Mouse (Mus musculus): ENCODE measurements around the gene Hils1.
A peak's percentile ranks its signal among the peaks of the same experiment; 100 is the strongest.
"Not testable (repeated sequence)": the region's sequence is repeated elsewhere in the genome, so short reads cannot be mapped to it uniquely, and the experiment has no call there.

Gene Hils1

DNA sequence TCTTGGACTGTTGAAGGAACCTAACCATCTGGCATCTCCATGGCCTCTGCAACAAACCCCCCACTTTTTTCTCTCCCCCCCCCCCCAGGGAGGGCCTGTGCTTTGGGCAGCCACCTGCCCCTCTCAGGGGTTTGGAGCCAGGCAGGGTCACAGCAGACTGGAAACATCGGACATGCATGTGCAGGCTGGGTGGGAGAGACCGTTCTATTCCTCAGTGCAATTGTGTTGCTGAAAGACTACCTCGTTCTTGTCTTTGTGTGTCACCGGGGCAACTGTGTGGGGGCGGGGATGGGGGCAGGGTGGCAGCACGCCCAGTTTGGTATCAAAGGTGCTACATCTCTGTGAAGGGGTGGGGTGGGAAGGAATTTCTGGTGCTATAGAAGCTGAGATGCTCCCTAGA lies 15.2 kb upstream of the Hils1 start:
- DNase-seq (ENCODE audit: low spot score in 2 of 2): no peak

DNA sequence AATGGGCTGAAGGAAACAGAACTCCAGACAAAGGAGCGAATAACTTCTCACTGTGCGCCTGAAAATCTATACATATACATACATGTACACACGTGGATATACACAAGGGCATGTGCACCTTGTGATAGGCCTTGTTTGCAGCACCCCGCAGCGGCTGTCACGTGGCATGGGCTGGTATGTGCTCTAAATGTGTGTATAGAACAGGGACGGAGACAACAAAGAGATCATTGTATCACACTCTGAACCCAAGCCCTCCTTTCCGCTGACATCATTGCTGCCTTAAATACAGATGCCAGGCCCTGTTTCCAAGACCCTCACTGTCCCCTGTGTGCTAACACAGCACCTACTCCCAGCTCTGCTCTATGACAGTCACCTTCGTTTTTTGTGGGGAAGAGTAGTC lies 12.3 kb upstream of the Hils1 start:
- no peak for DNase-seq (ENCODE audit: low spot score in 2 of 2)

DNA sequence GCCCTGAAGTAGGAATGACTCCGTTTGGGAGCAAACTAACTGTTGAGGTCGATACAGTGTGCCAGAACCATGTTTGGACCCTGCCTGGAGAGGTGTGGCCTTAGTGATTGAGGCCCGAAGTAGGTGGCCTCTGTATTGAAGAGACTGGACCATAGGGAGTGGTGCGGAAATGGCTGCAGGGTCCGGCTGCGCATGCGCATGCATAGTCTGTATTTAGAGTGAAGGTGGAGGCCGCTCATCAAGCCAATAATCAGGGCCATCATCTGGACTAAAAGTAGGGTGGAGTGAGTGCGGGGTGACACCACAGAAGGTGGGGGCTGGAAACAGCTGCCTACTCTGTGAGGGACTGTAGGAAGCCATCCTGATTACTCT lies 9.7 kb upstream of the Hils1 start:
- no peak for DNase-seq (ENCODE audit: low spot score in 2 of 2)

DNA sequence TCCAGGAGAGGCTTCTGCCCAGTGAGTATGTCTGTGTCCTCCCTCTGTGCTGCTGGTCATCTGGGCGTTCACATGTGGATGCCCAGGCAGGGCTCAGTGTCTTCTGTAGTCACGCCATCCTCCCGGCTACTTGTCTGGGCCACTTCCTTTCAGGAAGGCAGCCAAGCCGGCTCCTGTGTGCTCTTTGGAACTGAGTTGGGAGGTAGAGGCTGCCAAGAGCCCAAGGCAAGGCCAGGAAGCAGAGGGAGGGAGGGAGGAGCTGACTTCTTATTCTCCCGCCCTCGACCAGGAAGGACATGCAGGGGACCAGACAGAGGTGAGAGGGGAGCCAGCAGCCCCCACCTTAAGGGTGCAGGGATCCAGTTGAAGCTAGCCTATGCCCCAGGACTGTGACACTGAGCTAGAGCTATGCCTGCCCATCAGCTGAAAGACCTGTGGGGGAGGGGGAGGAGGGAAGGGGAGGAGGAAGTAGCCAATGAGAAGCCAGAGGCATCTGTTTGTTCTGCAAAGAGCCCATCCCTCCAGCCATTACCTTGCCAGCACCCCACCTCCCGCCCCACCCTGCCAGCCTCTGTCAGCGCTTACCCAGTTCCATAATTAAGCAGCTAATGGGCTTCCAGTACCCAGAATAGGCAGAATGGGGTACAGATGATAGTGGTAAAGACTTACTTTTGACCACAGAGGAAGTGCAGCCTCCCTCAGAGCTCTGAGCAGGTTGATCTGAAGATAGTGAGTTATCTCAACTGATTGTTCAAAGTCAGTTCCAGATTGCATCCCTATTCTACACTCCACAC lies 9.1 kb upstream of the Hils1 start:
- DNase-seq (ENCODE audit: low spot score in 2 of 2): peak in 1 of 2 experiments; percentile 55

DNA sequence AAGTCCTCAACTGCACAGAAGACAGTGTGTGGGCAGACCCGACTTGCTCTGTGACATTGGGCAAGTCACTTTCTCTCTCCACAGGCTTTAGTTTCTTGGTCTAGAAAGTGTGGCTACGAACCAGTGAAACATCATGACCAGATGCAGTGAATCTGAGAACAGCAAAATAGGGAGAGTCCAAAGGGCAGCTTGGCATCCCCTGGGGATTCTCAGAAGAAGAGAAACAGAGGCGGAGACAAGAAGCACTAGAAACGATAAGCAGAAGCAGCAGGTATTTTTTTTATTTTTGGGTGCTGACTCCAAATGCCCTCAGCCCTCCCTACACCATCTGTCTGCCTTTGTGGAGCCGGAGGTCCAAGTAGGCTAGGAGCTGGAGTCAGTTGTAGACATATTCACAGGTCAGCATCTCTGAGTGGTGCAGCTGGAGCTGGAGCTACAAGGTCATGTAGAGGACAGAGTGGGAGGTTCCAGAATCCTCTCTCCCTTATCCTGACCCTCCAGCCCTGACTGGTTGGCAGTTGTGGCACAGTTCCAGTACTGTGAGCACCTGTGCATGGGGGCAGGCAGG lies 4.8 kb upstream of the Hils1 start:
- DNase-seq (ENCODE audit: low spot score in 2 of 2): no peak

DNA sequence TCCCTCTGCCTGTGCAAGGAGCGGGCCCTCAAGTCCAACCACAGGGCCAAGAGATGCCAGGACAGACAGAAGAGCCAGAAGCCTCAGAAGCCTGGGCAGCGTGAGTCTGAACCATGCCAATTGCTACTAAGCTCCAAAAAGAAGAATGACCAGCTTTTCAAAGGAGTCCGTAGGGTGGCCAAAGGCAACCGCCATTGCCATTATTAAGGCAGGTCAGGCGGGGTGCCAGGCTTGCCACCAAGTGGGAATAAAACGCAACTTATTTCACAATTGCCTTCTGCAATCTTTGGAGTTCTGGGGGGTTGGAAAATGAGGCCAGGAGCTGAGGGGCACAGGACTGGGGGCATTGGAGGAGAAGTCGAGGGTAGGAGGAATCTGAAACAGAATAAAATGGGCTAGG lies 794 bp downstream of the Hils1 start:
- no peak for DNase-seq (ENCODE audit: low spot score in 2 of 2)

DNA sequence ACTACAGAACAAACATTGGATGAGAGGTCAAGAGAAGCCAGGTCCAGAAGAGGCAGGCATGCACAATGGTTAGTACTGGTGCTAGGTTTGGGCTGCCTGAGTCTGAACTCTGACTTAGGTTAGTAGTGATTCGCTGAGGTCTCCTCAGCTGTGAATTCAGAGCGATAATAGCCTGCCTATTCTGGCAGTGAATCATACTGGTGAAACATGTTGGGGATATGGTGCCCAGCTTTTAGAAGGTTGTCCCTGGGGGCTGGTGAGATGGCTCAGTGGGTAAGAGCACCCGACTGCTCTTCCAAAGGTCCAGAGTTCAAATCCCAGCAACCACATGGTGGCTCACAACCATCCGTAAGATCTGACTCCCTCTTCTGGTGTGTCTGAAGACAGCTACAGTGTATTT lies 2.3 kb downstream of the Hils1 start:
- not testable (repeated sequence) for DNase-seq (ENCODE audit: low spot score in 2 of 2)

DNA sequence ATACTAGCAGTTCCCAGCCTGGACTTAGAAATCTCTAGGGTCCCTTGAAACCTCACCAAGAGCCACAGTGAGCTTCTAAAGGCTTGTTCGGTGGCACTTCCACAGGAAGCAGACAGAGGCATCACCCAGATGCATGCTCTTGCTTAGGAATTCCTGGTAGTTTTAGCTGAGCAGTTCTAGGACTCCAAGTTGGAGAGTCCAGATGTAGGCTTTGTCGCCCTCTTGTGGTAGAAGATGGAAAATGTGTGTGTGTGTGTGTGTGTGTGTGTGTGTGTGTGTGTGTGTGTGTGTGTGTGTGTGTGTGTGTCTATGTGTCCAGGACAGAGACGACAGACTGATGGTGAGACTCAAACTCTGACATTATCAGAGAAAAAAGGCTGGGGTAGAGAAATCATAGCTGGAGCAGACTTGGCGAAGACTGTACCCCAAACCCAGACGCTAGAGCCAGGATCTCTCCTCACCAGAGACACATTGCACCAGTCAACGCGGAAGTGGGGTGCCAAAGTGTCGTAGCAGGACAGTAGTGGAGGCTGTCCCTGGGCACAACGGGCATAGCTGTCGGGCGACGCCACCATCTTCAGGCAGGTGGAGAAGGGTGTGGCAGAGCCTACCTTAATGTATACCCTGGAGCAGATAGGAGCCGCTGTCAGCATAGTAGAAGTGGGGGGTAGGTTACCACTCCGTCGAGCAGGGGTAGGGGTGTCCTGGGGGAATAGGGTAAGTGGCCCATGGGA lies 3.0 kb downstream of the Hils1 start:
- peak in 1 of 2 experiments; percentile 71 for DNase-seq (ENCODE audit: low spot score in 2 of 2)

DNA sequence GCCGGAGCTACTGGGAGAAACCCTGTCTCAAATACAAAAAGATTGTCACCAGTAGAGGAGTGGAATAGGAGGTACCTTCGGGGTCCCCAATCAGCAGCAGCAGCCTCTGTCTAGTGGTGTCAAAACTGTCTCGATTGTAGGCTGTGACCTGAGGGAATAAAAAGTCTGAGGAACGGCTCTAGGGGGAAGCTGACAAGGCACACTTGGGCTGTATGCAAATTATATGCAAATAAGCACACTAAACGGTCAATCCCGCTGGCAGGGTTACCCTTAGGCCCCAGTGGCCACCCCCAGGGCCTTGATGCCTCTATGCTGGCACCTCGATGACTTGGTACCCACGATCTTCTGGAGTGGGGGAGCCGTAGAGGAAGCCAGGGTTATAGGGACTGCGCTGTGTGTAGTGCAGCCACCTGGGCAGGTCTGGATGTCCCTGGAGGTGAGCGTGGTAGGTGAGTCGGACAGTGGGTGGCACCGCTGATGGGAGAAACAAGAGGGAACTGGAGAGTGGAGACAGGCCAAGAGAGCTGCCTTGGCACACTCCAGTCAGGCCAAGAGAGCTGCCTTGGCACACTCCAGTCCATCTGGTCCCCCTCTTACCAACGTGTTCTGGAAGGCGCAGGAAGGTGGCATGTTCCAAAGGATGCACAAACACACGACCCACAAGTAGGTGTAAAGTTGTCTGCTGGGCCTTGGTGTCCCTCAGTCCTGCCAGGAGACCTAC lies 4.7 kb downstream of the Hils1 start:
- DNase-seq (ENCODE audit: low spot score in 2 of 2): no peak

DNA sequence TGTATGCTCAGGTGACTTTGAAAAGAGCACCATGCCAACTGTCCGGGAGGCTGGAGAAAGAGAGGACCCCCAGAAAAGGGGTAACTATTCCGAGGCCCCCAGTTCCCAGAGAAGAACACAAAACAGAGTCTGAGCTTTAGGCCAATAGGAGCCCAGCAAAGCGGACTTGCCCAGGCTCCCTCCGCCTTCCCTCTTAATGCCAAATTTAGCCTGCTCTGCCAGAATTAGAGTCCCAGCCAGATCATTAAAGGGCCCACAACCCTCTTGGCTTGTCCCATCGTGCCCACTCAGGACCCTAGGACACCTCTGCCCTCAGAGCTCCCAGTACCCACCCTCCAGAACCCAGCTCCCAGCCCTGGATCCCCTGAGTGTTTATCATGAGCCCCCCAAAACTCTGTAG lies 5.5 kb downstream of the Hils1 start:
- no peak for DNase-seq (ENCODE audit: low spot score in 2 of 2)

DNA sequence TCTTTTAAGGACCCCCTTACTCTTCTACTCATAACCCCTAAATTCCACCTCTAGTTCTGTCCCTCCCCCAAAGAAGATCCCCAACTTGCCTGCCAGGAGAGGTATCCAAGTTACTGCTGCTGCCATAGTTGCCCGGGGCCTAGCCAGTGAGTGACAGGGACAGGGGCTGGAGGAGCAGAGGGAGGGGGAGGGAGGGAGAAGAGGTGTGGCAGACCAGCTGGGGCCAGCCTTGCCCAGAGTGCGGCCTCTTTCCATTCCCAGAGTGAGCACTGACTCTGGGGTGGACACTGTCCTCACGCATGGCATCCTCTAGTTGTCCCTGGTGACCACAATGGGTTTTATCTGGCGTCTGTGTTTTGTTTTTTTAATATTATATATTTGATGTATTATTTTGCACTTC lies 5.9 kb downstream of the Hils1 start:
- DNase-seq (ENCODE audit: low spot score in 2 of 2): no peak

DNA sequence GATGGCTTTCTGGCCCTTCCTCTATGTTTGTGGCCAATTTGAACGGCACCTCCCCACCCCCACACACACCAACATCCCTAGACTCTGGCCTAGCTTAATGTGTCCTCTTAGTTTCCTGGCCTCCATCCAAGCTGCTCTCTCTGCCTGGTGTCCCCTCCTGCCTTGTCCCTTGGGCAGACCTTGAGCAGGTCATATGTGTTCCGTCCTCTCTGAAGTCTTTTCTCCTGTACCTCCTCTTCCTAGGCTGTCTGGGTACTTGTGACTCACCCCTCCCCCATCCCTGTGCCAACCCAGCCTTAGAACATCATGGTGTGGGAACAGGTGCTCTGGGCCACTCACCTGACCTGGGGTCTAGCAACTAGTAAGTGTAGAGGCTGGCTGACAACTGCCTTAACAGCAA lies 7.6 kb downstream of the Hils1 start:
- no peak for DNase-seq (ENCODE audit: low spot score in 2 of 2)

DNA sequence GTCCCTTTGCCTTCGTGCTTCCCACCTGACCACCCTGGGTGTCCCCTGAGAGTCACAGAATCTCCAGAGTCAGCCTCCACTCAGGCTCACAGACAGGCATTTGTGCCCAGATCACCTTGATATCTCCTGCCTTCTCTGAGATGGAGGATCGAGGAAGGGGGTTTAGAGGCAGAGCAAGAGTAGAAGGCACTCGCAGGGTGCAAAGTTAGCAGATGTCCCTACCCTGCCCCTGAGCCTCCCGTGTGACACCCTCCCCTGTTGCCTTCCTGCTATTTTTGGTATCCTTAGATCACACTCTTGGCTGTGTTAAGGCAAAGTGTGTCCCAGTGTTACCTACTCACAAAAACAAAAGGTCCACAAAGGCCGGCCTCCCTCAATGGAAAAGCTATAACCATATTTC lies 8.8 kb downstream of the Hils1 start, which contains the start of gene Sgca:
Gene Sgca, minus strand, starts transcription at position 129 of the 400 bp plus-strand sequence.
- DNase-seq (ENCODE audit: low spot score in 2 of 2): no peak

DNA sequence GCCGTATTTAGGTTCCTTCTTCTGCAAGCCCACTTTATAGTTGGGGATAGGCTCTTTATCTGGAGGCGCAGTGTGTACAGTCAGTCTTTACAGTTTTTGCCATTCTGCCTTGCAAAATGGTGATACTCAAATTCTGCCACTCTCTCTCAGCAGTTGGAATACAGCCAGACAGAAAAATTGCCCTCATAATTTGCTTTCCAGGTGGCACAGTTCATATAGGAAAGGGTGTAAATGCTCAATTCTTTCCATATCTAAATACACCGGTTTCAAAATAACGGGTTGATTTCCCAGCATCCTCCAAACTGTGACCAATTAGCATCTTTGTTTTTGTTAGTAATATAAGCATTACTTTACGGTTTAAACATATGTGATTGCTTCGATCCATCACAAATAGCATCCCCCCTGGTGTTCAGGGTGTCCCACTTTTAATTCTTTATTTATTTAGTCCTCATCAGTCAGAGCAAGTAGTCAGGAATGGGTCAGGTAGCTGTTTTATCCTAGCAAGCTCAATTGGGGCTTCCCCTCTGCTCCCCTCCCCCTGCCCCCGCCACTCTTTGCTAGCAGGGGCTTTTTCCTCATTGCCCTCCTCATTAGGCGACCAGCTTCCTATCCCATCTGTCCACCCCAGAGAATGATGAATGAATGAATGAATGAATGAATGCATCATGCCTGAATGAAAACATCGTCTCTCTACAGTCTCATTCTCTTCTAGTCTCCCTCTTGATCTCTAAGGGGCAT lies 11.0 kb downstream of the Hils1 start:
- no peak for DNase-seq (ENCODE audit: low spot score in 2 of 2)

DNA sequence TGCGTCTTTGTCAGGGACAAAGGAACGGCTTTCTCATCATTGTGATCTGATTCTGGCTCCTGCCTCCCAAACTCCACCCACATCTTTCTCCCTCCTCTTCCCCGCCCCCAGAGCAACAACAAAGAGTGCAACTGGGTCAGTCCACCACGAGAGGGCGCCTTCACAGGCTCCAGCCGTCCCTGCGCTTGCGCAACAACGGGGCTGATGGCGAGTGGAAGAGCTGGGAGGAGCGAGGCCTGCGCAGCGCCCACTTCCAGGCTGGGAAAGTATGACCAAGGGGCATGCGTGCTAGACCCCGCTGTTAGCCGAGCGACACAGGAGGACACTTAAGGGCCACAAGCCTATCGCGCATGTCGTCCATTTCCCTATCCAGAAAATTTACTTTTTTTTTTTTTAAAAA lies 11.6 kb downstream of the Hils1 start:
- peak; percentile 92 to 97 for DNase-seq (ENCODE audit: low spot score in 2 of 2)

DNA sequence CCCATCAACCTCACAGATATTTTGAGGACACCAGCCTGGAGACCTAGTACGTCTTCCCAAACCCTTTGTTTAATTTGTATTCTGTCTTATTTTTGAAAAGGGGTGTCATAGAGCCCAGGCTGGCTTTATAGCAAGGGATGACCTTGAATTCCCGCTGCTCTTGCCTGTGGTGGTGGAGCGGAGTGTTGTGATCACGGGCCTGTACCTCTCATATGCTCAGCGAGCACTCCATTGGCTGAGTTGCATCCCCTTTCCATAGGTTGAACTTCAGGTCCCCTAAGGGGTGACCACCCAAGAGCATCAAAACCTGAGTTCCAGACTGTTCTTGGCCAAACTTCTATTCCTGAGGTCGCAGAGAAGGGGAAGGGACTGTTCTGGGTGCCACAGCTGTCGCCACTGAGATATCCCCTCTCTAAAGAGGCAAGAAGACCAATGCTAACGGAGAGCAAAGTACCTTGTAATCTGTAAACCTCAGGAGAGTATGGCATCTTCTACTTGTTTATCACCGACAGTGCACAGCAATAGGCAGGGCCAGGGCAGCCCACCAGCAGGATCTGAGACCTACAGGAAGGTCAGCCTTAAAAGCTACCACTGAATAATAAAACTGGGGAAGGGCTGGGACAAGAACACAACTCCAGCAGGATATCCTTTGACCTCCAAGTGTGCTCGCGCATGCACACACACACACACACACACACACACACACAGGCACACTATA lies 12.2 kb downstream of the Hils1 start:
- DNase-seq (ENCODE audit: low spot score in 2 of 2): no peak

DNA sequence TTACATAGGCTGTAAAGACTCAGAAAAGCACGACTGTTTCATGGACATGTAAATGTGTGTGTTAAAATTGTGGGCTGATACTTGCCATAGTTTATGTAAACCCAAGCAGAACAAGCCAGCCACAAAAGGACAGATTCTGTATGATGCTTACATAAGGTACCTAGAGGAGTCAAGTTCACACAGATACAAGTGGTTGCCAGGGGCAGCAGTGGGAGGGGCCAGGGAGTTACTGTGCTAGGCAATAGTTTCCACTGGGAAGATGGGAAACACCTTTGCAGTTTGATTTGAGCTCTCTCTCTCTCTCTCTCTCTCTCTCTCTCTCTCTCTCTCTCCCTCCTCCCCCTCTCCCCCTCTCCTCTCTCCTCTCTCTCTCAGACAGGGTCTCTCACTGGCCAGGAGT lies 17.7 kb downstream of the Hils1 start:
- no peak for DNase-seq (ENCODE audit: low spot score in 2 of 2)

DNA sequence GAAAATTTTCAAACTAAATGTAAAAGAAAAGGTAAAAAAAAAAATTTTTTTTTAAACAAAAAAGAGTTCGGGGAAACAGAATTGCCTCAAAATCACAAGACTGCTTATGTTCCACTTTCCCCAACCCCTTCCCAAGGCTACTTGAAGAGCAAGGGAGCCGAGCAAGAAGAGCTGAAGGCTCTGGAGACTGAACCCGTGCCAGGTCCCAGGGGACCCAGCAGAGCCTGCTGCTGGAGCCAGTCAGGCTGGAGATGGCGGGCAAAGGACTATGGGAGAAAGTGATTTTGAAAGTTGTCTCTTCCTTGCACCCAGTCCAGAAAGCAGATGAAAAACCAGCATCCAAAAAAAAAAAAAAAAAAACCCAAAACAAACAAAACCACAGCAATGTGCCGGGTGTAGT lies 18.4 kb downstream of the Hils1 start:
- no peak for DNase-seq (ENCODE audit: low spot score in 2 of 2)

DNA sequence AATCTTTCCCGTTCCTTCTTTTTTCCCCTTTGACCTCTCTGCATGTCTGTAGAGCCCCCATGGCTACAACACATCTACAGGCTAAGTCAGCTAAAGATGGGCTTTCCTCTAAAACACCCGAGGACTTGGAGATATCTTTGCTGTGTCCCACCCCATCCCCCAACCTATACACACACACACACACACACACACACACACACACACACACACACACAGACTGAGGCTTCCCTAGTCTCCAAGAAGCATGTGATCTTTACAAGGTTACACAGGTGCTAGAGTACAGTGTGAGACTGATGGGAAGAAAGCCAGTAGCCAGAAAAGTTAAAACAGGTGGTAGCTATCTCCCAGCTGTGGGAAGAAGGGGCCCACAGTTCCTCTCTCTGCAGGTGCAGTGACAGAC lies 19.0 kb downstream of the Hils1 start:
- no peak for DNase-seq (ENCODE audit: low spot score in 2 of 2)

DNA sequence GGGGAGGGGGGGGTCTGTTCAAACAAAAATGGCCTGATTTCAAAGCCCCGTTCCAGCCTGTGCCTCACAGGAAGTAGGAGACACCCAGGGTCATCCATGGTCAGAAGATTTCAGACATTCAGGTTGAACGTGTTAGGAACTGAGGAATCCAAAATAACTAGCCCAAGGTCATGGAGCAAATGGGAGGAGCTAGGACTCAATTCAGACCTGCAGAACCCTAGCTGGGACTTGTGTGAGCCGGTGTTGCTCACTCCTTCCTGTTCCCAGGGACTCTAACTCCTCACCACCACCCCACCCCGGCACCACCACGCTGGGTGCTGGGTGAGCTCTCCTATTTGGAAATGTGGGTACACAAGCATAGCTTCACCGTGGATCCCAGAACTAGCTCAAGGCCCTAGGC lies 19.9 kb downstream of the Hils1 start:
- no peak for DNase-seq (ENCODE audit: low spot score in 2 of 2)

DNA sequence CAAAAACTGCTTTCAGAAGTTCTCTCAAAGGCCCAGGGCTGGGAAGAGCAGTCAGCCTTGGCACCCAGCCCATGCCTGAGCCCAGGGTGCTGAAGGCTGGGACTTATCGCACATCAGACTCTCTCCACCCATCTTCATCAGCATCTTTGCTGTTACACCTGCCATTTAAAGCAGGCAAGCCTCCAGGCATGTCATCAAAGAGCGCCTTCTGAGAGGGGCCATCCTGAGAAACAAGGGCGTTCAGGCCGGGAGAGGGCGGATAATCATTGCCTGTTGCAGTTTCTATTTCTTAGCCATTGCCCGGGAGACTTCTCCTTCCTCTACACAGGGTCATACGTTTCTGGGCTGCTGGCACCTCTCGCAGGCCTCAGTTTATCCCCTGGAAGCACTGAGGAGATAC lies 20.5 kb downstream of the Hils1 start:
- no peak for DNase-seq (ENCODE audit: low spot score in 2 of 2)

All from frontal cortex, postnatal 10 days (tissue).